Mouse (Mus musculus): ENCODE measurements at regions not wholly inside any gene's neighbourhood (a gene's known extent, or its start where the extent isn't known, plus 50 kb on each side); places are given as distances from the start of the nearest gene placed in this dataset.

DNA sequence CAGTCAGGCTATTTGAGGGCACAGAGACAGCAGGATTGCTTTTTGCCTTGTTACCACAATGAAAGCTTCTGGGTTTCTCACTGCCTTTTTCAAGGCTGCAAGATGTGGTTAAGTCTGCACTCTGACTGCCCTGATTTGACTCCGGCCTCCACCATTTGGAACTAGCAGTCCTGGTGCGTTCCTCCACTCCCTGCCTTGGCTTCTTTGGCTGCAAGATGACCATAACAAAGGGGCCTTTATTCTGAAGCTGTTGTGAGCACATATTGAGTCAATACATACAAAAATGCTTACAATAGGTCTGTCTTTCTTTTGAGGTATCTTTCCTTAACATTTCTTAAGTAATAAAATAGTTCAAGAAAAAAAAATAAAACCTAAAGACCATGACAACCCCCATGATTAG lies 314.8 kb downstream of the Hace1 start:
- Histone ChIP-seq H3K27ac (ENCODE audit: low read length) (no peak overlapping the region), H3K27me3 (ENCODE audit: control insufficient read depth, insufficient read depth, low read depth, low read length) (no peaks in the 10 kb centered on the region), H3K4me3 (ENCODE audit: low read length) (no peak overlapping the region), H3K9me3 (ENCODE audit: control insufficient read depth, low read length) (no peaks in the 10 kb centered on the region), H3K4me2 (ENCODE audit: low read depth, low read length) (no peak overlapping the region), H3K36me3 (ENCODE audit: control insufficient read depth, insufficient read depth, low read length) (no peaks in the 10 kb centered on the region), H3K4me1 (replicated peaks; ENCODE audit: control insufficient read depth, insufficient read depth, low read length) (no peaks in the 10 kb centered on the region), H3K9ac (ENCODE audit: low read length) (no peak overlapping the region)
- 78% methylated on average over 2 of the region's 2 CpGs for WGBS
- no peak for ATAC-seq (ENCODE audit: low read depth)

- WGBS = 67% methylated on average over 2 of the region's 2 CpGs
- Histone ChIP-seq H3K4me1 (replicated peaks; ENCODE audit: control insufficient read depth, insufficient read depth, low read length) (no peaks in the 10 kb centered on the region), H3K27ac (ENCODE audit: low read length) (no peak overlapping the region), H3K27me3 (ENCODE audit: control insufficient read depth, insufficient read depth, low read depth, low read length) (no peaks in the 10 kb centered on the region), H3K9ac (ENCODE audit: low read length) (no peak overlapping the region), H3K36me3 (ENCODE audit: control insufficient read depth, insufficient read depth, low read length) (no peaks in the 10 kb centered on the region), H3K4me2 (ENCODE audit: low read depth, low read length) (no peak overlapping the region), H3K4me3 (ENCODE audit: low read length) (no peak overlapping the region), H3K9me3 (ENCODE audit: control insufficient read depth, low read length) (no peaks in the 10 kb centered on the region)
- ATAC-seq (ENCODE audit: low read depth) = no peak
These were observed 316.5 kb downstream of the Hace1 start for GRCm38 (mm10) chr10:45893894-45894831.

DNA sequence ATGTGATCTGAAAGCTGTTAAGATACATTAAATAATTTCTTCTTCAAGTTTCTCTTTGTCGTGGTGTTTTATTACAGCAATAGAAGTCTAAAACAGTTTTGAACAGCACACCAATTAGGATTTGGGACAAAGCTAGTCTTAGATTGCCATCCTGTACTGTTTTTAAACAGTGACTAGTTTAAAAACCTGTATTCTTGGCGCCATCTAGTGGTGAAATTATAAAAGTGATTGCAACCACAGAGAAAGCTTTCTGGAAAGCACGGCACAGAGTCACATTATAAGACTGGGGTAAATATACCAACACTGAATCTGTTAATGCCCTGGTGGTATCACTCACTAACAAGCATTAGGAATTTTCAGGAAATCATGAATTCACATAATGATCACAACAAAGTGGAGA lies 339.3 kb downstream of the Hace1 start:
- Histone ChIP-seq H3K4me2 (ENCODE audit: low read depth, low read length) (no peak overlapping the region), H3K4me3 (ENCODE audit: low read length) (no peak overlapping the region), H3K9ac (ENCODE audit: low read length) (no peak overlapping the region), H3K36me3 (ENCODE audit: control insufficient read depth, insufficient read depth, low read length) (no peaks in the 10 kb centered on the region), H3K4me1 (replicated peaks; ENCODE audit: control insufficient read depth, insufficient read depth, low read length) (no peaks in the 10 kb centered on the region), H3K27me3 (ENCODE audit: control insufficient read depth, insufficient read depth, low read depth, low read length) (no peaks in the 10 kb centered on the region), H3K27ac (ENCODE audit: low read length) (no peak overlapping the region), H3K9me3 (ENCODE audit: control insufficient read depth, low read length) (no peaks in the 10 kb centered on the region)
- ATAC-seq (ENCODE audit: low read depth) = no peak
- WGBS = 17% methylated on average over 3 of the region's 3 CpGs

DNA sequence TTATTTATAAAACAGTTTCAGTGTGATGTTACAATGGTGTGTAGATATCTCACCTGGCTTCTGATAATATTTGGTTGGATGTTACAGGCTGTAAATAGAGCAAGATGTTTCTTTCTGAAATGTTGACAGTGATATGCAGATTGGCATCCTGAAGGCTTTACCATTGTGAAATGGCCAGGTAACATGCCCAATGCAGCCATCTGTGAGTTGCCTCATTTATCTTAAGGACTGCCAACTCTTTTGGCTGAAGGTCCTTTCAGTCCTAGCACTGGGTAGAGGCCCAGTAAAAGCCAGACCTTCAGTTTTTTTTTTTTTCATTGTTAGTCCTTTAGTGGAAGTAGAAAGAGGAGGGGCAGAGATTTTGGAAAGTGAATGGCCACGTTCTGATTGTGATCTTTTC lies 348.1 kb downstream of the Hace1 start:
- Histone ChIP-seq H3K9me3 (ENCODE audit: control insufficient read depth, low read length) (no peaks in the 10 kb centered on the region), H3K4me1 (replicated peaks; ENCODE audit: control insufficient read depth, insufficient read depth, low read length) (no peaks in the 10 kb centered on the region), H3K4me2 (ENCODE audit: low read depth, low read length) (no peak overlapping the region), H3K4me3 (ENCODE audit: low read length) (no peak overlapping the region), H3K36me3 (ENCODE audit: control insufficient read depth, insufficient read depth, low read length) (no peaks in the 10 kb centered on the region), H3K9ac (ENCODE audit: low read length) (no peak overlapping the region), H3K27me3 (ENCODE audit: control insufficient read depth, insufficient read depth, low read depth, low read length) (no peaks in the 10 kb centered on the region), H3K27ac (ENCODE audit: low read length) (no peak overlapping the region)
- 50% methylated on average over 1 of the region's 1 CpGs for WGBS
- ATAC-seq (ENCODE audit: low read depth) = no peak

DNA sequence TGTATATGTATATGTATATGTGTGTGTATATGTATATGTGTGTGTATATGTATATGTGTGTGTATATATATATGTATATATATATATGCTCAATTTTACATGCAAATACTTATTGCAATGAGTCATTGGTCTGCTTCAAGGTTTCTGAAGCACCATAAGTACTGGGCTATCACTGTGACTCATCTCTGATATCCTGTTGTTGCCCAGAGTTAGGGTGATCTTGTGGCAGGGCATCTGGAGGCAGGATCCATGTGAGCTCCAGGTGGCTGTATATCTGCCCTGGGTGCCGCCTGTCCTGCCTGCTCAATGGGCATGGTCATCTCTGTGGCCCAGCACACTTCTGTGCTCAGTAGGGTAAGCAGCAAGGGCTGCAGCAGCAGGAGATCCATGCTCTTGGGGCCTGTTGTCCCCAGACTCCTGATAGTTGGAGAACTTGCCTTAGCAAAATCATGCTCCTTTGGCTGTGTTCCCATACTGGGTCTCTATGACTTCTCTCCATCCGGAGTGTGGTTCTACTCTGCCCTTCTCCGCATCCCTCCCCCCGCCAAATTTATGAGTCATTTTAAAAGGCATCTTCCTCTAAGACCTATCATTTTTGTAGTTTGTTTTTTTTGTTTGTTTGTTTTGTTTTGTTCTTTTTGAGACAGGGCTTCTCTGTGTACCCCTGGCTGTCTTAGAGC lies 356.1 kb downstream of the Hace1 start:
- 91% methylated on average over 4 of the region's 4 CpGs for WGBS
- no peak for ATAC-seq (ENCODE audit: low read depth)
- H3K36me3 ChIP-seq (ENCODE audit: control insufficient read depth, insufficient read depth, low read length) = no peaks in the 10 kb centered on the region
- H3K9ac ChIP-seq (ENCODE audit: low read length) = no peak overlapping the region
- no peak overlapping the region for H3K27ac ChIP-seq (ENCODE audit: low read length)
- H3K27me3 ChIP-seq (ENCODE audit: control insufficient read depth, insufficient read depth, low read depth, low read length) = no peaks in the 10 kb centered on the region
- H3K9me3 ChIP-seq (ENCODE audit: control insufficient read depth, low read length) = no peaks in the 10 kb centered on the region
- H3K4me1 ChIP-seq (replicated peaks; ENCODE audit: control insufficient read depth, insufficient read depth, low read length) = no peaks in the 10 kb centered on the region
- H3K4me2 ChIP-seq (ENCODE audit: low read depth, low read length) = no peak overlapping the region
- no peak overlapping the region for H3K4me3 ChIP-seq (ENCODE audit: low read length)

DNA sequence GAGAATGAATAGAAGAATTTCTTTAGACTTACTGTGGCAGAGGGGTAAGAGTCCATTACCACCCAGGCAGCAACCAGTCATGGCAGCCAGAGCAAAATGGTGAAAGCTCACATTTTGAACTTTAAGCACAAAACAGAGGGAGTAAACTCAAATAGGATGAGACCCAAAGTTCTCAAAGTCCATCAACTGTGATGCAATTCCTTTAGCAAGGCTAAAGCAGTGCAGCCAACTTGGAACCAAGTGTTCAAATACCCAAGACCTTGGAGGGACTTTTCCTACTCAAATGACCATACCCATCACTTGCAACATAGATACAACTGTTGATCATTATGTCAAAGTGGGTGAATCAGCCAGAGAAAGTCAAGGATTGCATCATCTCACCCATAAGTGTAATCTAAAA lies 380.1 kb downstream of the Hace1 start:
- no peak overlapping the region for H3K4me2 ChIP-seq (ENCODE audit: low read depth, low read length)
- no peak overlapping the region for H3K4me3 ChIP-seq (ENCODE audit: low read length)
- H3K4me1 ChIP-seq (replicated peaks; ENCODE audit: control insufficient read depth, insufficient read depth, low read length) = no peaks in the 10 kb centered on the region
- H3K36me3 ChIP-seq (ENCODE audit: control insufficient read depth, insufficient read depth, low read length) = no peaks in the 10 kb centered on the region
- H3K27me3 ChIP-seq (ENCODE audit: control insufficient read depth, insufficient read depth, low read depth, low read length) = no peaks in the 10 kb centered on the region
- H3K9ac ChIP-seq (ENCODE audit: low read length) = no peak overlapping the region
- no peaks in the 10 kb centered on the region for H3K9me3 ChIP-seq (ENCODE audit: control insufficient read depth, low read length)
- ATAC-seq (ENCODE audit: low read depth) = no peak
- no peak overlapping the region for H3K27ac ChIP-seq (ENCODE audit: low read length)

DNA sequence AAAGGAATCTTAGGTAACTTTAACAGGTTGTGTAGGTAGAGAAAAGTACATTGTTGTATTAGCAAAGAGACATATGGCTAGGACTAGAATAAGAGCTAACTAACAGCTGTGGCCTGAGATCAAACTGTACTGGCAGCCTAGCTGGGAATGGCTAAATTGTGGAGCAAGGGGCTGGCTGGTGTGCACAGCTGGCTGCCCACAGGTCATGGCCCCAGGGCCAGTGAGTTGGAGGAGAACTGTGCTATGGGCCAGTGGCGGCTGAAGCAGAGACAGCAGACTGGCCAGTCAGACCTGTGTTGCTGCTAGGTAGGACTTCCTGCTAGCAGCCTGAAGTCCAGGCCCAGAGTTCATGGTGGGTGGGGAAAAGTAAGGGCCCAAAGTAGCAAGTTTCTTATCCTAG lies 394.6 kb downstream of the Hace1 start:
- Histone ChIP-seq H3K4me2 (ENCODE audit: low read depth, low read length) (no peak overlapping the region), H3K4me3 (ENCODE audit: low read length) (no peak overlapping the region), H3K9ac (ENCODE audit: low read length) (no peak overlapping the region), H3K36me3 (ENCODE audit: control insufficient read depth, insufficient read depth, low read length) (no peaks in the 10 kb centered on the region), H3K4me1 (replicated peaks; ENCODE audit: control insufficient read depth, insufficient read depth, low read length) (no peaks in the 10 kb centered on the region), H3K27me3 (ENCODE audit: control insufficient read depth, insufficient read depth, low read depth, low read length) (no peaks in the 10 kb centered on the region), H3K27ac (ENCODE audit: low read length) (no peak overlapping the region), H3K9me3 (ENCODE audit: control insufficient read depth, low read length) (no peaks in the 10 kb centered on the region)
- ATAC-seq (ENCODE audit: low read depth) = no peak
- 77% methylated on average over 1 of the region's 1 CpGs for WGBS

DNA sequence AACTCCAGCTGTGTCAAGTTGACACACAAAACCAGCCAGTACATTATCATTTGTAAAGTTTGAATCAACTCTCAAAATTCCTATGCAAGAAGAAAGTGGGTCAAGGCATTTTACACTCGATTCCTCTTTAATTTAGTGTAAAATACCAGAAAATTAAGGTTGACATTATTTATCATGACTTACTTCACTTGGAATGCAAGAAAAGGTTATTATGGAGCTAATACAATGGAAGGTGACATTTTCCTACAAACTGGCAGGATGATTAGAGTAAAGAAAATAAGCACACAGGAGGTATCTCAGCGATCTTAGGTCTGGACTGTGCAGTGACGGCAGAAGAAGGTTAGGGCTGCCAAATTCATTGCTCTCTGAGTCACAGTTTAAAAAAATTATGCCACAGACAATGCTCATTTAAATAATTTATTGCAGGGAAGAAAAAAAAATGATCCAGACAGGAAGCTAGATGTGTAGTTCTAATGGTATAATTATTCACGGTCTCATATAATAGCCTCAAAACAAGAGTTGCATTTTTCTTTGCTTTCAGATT lies 405.2 kb downstream of the Hace1 start:
- Histone ChIP-seq H3K9me3 (ENCODE audit: control insufficient read depth, low read length) (no peaks in the 10 kb centered on the region), H3K4me1 (replicated peaks; ENCODE audit: control insufficient read depth, insufficient read depth, low read length) (no peaks in the 10 kb centered on the region), H3K27me3 (ENCODE audit: control insufficient read depth, insufficient read depth, low read depth, low read length) (no peaks in the 10 kb centered on the region), H3K9ac (ENCODE audit: low read length) (no peak overlapping the region), H3K27ac (ENCODE audit: low read length) (no peak overlapping the region), H3K36me3 (ENCODE audit: control insufficient read depth, insufficient read depth, low read length) (no peaks in the 10 kb centered on the region), H3K4me3 (ENCODE audit: low read length) (no peak overlapping the region), H3K4me2 (ENCODE audit: low read depth, low read length) (no peak overlapping the region)
- ATAC-seq (ENCODE audit: low read depth) = no peak
- WGBS = 69% methylated on average over 4 of the region's 4 CpGs

DNA sequence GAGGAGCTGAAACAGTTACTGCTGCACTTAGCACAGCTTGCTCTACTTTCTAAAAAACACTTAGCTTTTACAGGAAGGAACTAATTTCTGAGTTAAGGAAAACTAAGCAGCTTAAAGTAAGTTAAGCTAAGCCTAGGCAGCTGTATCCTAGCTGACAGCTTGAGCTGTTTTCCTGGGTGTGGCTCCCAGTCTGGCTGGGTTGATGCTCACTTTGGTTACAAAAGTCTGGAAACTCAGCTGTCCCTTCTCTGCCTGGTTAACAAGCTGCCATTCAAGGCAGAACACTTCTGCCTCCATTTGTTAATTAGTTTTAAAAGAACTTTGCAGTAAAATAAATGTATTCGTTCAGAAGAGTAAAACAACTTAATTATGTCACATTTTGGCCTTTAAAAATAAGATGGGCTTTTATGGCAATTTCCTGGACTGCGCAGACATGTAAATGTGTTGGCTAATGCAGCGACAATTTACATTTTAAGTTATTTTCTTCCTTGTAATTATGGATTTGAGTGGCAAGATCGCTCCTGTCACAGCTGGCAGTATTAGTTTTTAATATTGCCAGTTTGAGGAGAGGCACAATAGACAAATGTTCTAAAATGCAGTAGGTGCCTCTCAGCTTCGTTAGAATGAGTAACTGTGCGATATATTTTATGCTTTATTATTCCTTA lies 406.2 kb downstream of the Hace1 start:
- Histone ChIP-seq H3K4me2 (ENCODE audit: low read depth, low read length) (no peak overlapping the region), H3K27me3 (ENCODE audit: control insufficient read depth, insufficient read depth, low read depth, low read length) (no peaks in the 10 kb centered on the region), H3K9me3 (ENCODE audit: control insufficient read depth, low read length) (no peaks in the 10 kb centered on the region), H3K9ac (ENCODE audit: low read length) (no peak overlapping the region), H3K36me3 (ENCODE audit: control insufficient read depth, insufficient read depth, low read length) (no peaks in the 10 kb centered on the region), H3K27ac (ENCODE audit: low read length) (no peak overlapping the region), H3K4me3 (ENCODE audit: low read length) (no peak overlapping the region), H3K4me1 (replicated peaks; ENCODE audit: control insufficient read depth, insufficient read depth, low read length) (no peaks in the 10 kb centered on the region)
- ATAC-seq (ENCODE audit: low read depth) = no peak
- 79% methylated on average over 6 of the region's 6 CpGs for WGBS
